Mouse (Mus musculus) hindbrain, embryonic 13.5 days (tissue): ENCODE data around the gene Hoga1. TPM values are rescaled to one million over a fixed set of nuclear protein-coding genes. Genes with fewer than 3 reads are reported as not detected.
A peak's percentile ranks its signal among the peaks of the same experiment; 100 is the strongest.

Source experiments
- ATAC-seq: fragments of 200-750 bp; cut with Nextera tagmentation; 2 replicates; pipeline ENCODE4 v1.8.0; 2017; ENCODE audit warnings: moderate TSS enrichment; ENCODE audit not compliant: low FRiP score
- H3K27ac ChIP-seq: fragments of 300-500 bp; sonication (generic); 2 replicates; pipeline ENCODE4 v1.5.1; 2015; ENCODE audit warnings: inconsistent platforms, mild to moderate bottlenecking, moderate library complexity
- H3K27me3 ChIP-seq: fragments of 300-500 bp; sonication (generic); 2 replicates; pipeline ENCODE4 v1.6.1; 2015; ENCODE audit warnings: mild to moderate bottlenecking, inconsistent platforms
- H3K36me3 ChIP-seq: fragments of 300-500 bp; sonication (generic); 2 replicates; pipeline ENCODE4 v1.6.1; 2015; ENCODE audit warnings: mild to moderate bottlenecking, inconsistent platforms
- H3K4me1 ChIP-seq: fragments of 300-500 bp; sonication (generic); replicated peaks from 2 replicates; pipeline ENCODE4 v1.6.1; 2015; ENCODE audit warnings: inconsistent platforms
- H3K4me2 ChIP-seq: fragments of 300-500 bp; sonication (generic); 2 replicates; pipeline ENCODE4 v1.6.1; 2015; ENCODE audit warnings: inconsistent platforms, mild to moderate bottlenecking, moderate library complexity
- H3K4me3 ChIP-seq: fragments of 300-500 bp; sonication (generic); 2 replicates; pipeline ENCODE4 v1.5.1; 2015; ENCODE audit warnings: mild to moderate bottlenecking, inconsistent platforms
- H3K9ac ChIP-seq: fragments of 300-500 bp; sonication (generic); 2 replicates; pipeline ENCODE4 v1.6.1; 2015; ENCODE audit warnings: mild to moderate bottlenecking, inconsistent platforms
- H3K9me3 ChIP-seq: fragments of 300-500 bp; sonication (generic); 2 replicates; pipeline ENCODE4 v1.6.1; 2016; ENCODE audit warnings: inconsistent platforms
- WGBS: fragments of 180-500 bp; shearing (Covaris S2); methylation state at CpG from one replicate; pipeline ENCODE4 v1.1.7; 2015; 5-methylcytosine and 5-hydroxymethylcytosine counted together
- polyA plus RNA-seq: library from polyadenylated mRNA; unstranded; fragments of >200 nt; fragmentation: Nextera tagmentation; extraction: Ambion mirVana; gene quantifications from 2 replicates; pipeline ENCODE4 v1.2.1, GENCODE M21; 2015

Gene Hoga1
- polyA plus RNA-seq, 1 experiment from 2014 or later, result 1.7 TPM

GRCm38 (mm10) chr19:42010436-42010835 is 35.0 kb upstream of the Hoga1 start:
- WGBS, result 51% methylated on average over 4 of the region's 4 CpGs

GRCm38 (mm10) chr19:42011123-42011522 is 34.3 kb upstream of the Hoga1 start:
- H3K27me3 ChIP-seq, result no peaks in the 10 kb centered on the region
- H3K9me3 ChIP-seq, result no peaks in the 10 kb centered on the region
- no peak overlapping the region for H3K4me3 ChIP-seq
- no peak for ATAC-seq
- peaks cover 9% of the 10 kb centered on the region for H3K4me1 ChIP-seq
- H3K27ac ChIP-seq, result no peak overlapping the region
- no peak overlapping the region for H3K4me2 ChIP-seq
- 88% methylated on average over 7 of the region's 7 CpGs for WGBS
- 0 out of 2 replicates have a peak overlapping the region, but pooled peaks have one; percentile 2 for H3K9ac ChIP-seq
- H3K36me3 ChIP-seq, result no peaks in the 10 kb centered on the region

More at GRCm38 (mm10) chr19:42010436-42010835, 35.0 kb upstream of the Hoga1 start:
- ATAC-seq, result no peak
- no peaks in the 10 kb centered on the region for H3K27me3 ChIP-seq
- no peaks in the 10 kb centered on the region for H3K36me3 ChIP-seq
- H3K27ac ChIP-seq, result no peak overlapping the region
- H3K9ac ChIP-seq, result 0 out of 2 replicates have a peak overlapping the region, but pooled peaks have one; percentile 30
- H3K9me3 ChIP-seq, result no peaks in the 10 kb centered on the region
- H3K4me2 ChIP-seq, result no peak overlapping the region
- no peak overlapping the region for H3K4me3 ChIP-seq
- peaks cover 6% of the 10 kb centered on the region; the same call in 1 of the 2 replicates for H3K4me1 ChIP-seq

- no peak overlapping the region for H3K27ac ChIP-seq
- 93% methylated on average over 3 of the region's 3 CpGs for WGBS
- no peak for ATAC-seq
These were observed 31.1 kb upstream of the Hoga1 start for GRCm38 (mm10) chr19:42014231-42014825.

DNA sequence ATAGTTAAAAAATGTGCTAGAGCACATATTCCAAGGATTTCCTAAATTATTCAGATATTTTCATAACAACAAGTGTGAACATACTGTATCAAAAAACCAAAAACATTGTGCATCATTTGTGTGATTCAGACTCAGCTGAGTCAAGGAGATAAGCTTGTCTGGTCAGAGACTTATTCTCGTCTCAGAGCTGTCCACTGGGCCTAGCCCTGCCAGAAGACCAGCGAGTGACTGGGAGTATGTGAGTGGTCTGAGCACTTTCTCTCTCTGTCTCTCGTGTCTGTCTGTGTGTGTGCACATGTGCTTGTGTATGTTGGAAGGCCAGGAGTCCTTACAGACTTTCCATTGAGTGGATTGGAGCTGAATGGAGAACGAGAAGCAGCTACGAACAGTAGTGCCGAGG is 30.4 kb upstream of the Hoga1 start:
- Histone ChIP-seq H3K27ac (no peak overlapping the region), H3K4me3 (no peak overlapping the region), H3K4me2 (no peak overlapping the region), H3K4me1 (peaks cover 18% of the 10 kb centered on the region), H3K27me3 (no peaks in the 10 kb centered on the region), H3K9me3 (no peaks in the 10 kb centered on the region), H3K36me3 (no peaks in the 10 kb centered on the region), H3K9ac (no peak overlapping the region)
- ATAC-seq, result no peak
- 82% methylated on average over 6 of the region's 6 CpGs for WGBS

More at GRCm38 (mm10) chr19:42014231-42014825, 31.1 kb upstream of the Hoga1 start:
- Histone ChIP-seq H3K9me3 (no peaks in the 10 kb centered on the region), H3K4me2 (no peak overlapping the region), H3K9ac (no peak overlapping the region), H3K4me3 (no peak overlapping the region), H3K27me3 (no peaks in the 10 kb centered on the region), H3K36me3 (no peaks in the 10 kb centered on the region), H3K4me1 (peaks cover 18% of the 10 kb centered on the region)

GRCm38 (mm10) chr19:42016251-42016650 is 29.2 kb upstream of the Hoga1 start:
- H3K36me3 ChIP-seq, result no peaks in the 10 kb centered on the region
- H3K9ac ChIP-seq, result peak overlapping the region; percentile 35; the same call in 1 of the 2 replicates
- no peak overlapping the region for H3K4me2 ChIP-seq
- no peak overlapping the region for H3K4me3 ChIP-seq
- no peaks in the 10 kb centered on the region for H3K27me3 ChIP-seq
- no peaks in the 10 kb centered on the region for H3K9me3 ChIP-seq
- WGBS, result 71% methylated on average over 4 of the region's 4 CpGs
- no peak for ATAC-seq
- H3K4me1 ChIP-seq, result peaks cover 18% of the 10 kb centered on the region
- no peak overlapping the region for H3K27ac ChIP-seq

DNA sequence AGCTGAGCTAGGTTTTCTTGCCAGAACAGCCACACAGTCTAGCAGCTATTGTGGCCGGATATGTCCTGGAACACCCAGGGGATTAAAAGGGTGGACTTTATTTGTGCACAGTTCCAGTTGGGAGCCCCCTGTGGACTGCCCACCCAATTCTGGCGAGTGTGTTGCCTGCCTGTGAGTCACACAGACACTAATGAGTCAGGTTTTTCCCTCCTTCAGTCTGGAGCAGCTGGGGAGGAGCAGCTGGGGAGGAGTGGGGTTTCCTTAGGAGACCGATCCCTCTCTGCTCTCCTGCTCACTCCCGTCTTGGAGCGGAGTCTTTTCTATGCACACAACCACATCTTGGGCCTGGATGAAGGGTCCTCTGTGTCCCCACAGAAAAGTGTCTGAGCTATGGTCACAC is 28.6 kb upstream of the Hoga1 start:
- no peak for ATAC-seq
- WGBS, result 69% methylated on average over 5 of the region's 5 CpGs
- Histone ChIP-seq H3K4me3 (no peak overlapping the region), H3K27me3 (no peaks in the 10 kb centered on the region), H3K4me2 (no peak overlapping the region), H3K36me3 (no peaks in the 10 kb centered on the region), H3K27ac (no peak overlapping the region), H3K4me1 (peaks cover 18% of the 10 kb centered on the region), H3K9me3 (no peaks in the 10 kb centered on the region), H3K9ac (no peak overlapping the region)

DNA sequence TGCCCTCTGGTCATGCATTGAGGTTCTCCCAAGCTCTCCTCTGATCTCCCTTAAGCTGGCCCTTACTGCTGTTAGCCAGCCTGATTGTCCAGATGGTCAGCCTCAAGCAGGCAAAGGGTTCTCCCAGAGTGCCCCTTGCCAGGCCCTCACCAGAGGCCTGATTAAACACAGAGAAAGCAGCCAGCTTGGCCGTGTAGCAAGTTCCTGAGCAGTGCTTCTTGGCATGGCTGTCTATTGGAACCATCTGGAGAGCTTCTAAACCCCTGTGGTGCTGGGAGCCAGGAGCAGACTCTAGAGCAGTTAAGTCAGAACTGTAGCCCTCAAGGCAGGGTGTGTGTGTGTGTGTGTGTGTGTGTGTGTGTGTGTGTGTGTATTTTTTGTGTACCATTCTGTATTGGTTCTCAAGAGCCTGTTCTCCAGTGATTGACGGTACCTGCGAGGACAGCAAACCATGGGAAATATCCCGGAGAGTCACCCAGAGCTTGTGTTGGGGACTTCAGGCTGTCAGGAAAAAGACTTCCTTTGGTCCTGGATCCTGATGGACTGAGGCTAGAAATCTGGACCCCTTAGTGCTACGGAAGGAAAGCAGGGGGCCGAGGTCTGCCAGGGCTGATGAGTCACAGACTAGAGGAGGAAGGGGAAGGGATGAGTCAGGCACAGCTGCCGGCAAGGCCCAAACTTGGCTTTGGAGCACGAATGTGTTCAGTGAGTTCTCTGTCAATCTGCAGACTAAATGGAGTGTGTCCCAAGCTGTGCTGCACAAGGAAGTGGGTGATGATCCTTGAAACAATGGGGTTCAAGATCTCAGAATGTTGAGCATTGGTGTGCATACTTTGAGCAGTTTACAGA is 27.8 kb upstream of the Hoga1 start:
- ATAC-seq, result no peak
- Histone ChIP-seq H3K27me3 (no peaks in the 10 kb centered on the region), H3K4me3 (no peak overlapping the region), H3K4me2 (no peak overlapping the region), H3K9ac (no peak overlapping the region), H3K4me1 (peaks cover 25% of the 10 kb centered on the region), H3K36me3 (no peaks in the 10 kb centered on the region), H3K9me3 (no peaks in the 10 kb centered on the region), H3K27ac (peak overlapping the region; percentile 30; the same call in 1 of the 2 replicates)
- 69% methylated on average over 8 of the region's 8 CpGs for WGBS

DNA sequence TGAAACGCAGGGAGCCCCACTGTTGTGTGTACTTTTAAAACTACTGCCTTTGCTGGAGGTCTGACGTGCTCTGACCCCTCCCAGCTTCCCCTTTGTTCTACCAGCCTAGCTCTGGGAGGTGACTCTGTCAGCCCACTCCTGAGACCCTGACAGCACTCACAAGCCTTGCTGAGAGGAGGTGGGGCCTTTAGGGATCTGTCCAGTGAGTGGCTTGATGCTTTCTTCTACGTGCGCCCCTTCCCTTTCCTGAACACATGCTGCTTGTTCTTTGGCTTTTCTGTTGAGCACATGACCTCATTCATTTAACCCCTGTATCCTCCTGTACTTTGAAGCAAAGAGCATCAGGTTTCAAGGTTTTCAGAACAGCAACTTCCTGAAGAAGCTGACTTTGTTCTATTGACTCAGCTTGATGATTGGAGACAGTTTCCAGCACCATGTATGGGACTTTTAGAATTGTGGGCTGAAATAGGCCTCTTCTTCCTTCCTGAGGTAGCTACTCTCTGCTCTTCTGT is 26.3 kb upstream of the Hoga1 start:
- no peaks in the 10 kb centered on the region for H3K9me3 ChIP-seq
- peaks cover 25% of the 10 kb centered on the region for H3K4me1 ChIP-seq
- H3K9ac ChIP-seq, result no peak overlapping the region
- H3K4me3 ChIP-seq, result no peak overlapping the region
- no peak for ATAC-seq
- 44% methylated on average over 4 of the region's 4 CpGs for WGBS
- no peaks in the 10 kb centered on the region for H3K27me3 ChIP-seq
- no peak overlapping the region for H3K4me2 ChIP-seq
- no peaks in the 10 kb centered on the region for H3K36me3 ChIP-seq
- H3K27ac ChIP-seq, result no peak overlapping the region

GRCm38 (mm10) chr19:42021681-42022541 is 23.5 kb upstream of the Hoga1 start:
- no peak for ATAC-seq
- no peaks in the 10 kb centered on the region for H3K9me3 ChIP-seq
- peaks cover 15% of the 10 kb centered on the region; the same call in 1 of the 2 replicates for H3K4me1 ChIP-seq
- WGBS, result 56% methylated on average over 10 of the region's 10 CpGs
- no peak overlapping the region for H3K4me3 ChIP-seq
- no peak overlapping the region for H3K4me2 ChIP-seq
- no peak overlapping the region for H3K27ac ChIP-seq
- no peaks in the 10 kb centered on the region for H3K36me3 ChIP-seq
- H3K9ac ChIP-seq, result no peak overlapping the region
- H3K27me3 ChIP-seq, result no peaks in the 10 kb centered on the region

DNA sequence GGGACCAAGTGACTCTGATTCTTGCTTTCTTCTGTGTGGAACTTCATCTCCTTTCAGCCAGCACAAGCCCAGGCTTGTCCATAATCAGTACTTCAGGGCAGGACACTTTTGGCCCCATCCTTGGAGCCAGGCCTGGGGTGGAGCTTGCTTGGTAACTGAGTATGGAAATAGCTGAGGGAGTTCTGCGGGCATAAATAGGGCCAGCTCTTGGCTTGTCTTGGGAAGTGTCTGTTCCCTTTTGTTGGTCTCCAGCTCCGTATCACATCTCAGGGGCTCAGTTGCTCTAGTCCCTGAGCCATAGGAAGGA is 22.9 kb upstream of the Hoga1 start:
- ATAC-seq, result no peak
- no peaks in the 10 kb centered on the region for H3K36me3 ChIP-seq
- H3K4me2 ChIP-seq, result no peak overlapping the region
- no peaks in the 10 kb centered on the region for H3K27me3 ChIP-seq
- WGBS, result 70% methylated on average over 2 of the region's 2 CpGs
- H3K4me1 ChIP-seq, result 0 out of 2 replicates have a peak, but pooled peaks cover 9% of the 10 kb centered on the region
- H3K4me3 ChIP-seq, result no peak overlapping the region
- no peak overlapping the region for H3K27ac ChIP-seq
- H3K9me3 ChIP-seq, result no peaks in the 10 kb centered on the region
- H3K9ac ChIP-seq, result no peak overlapping the region

GRCm38 (mm10) chr19:42026158-42026557 is 19.3 kb upstream of the Hoga1 start:
- H3K27ac ChIP-seq, result no peak overlapping the region
- H3K4me1 ChIP-seq, result 0 out of 2 replicates have a peak, but pooled peaks cover 7% of the 10 kb centered on the region
- no peak for ATAC-seq
- no peak overlapping the region for H3K9ac ChIP-seq
- 10% methylated on average over 5 of the region's 5 CpGs for WGBS
- H3K4me3 ChIP-seq, result no peak overlapping the region
- no peaks in the 10 kb centered on the region for H3K9me3 ChIP-seq
- no peak overlapping the region for H3K4me2 ChIP-seq
- no peaks in the 10 kb centered on the region for H3K27me3 ChIP-seq
- H3K36me3 ChIP-seq, result no peaks in the 10 kb centered on the region

GRCm38 (mm10) chr19:42031112-42031511 is 14.3 kb upstream of the Hoga1 start:
- H3K4me1 ChIP-seq, result peaks cover 14% of the 10 kb centered on the region
- no peak overlapping the region for H3K27ac ChIP-seq
- ATAC-seq, result no peak
- H3K4me2 ChIP-seq, result no peak overlapping the region
- no peak overlapping the region for H3K4me3 ChIP-seq
- WGBS, result 87% methylated on average over 5 of the region's 5 CpGs
- H3K9ac ChIP-seq, result no peak overlapping the region
- no peaks in the 10 kb centered on the region for H3K9me3 ChIP-seq
- H3K27me3 ChIP-seq, result no peaks in the 10 kb centered on the region
- H3K36me3 ChIP-seq, result peaks cover 11% of the 10 kb centered on the region
